Mouse (Mus musculus): Measurements from ENCODE around the gene 5330417C22Rik.

GRCm38 (mm10) chr3:108436380-108436714 is 100.0 kb downstream of the 5330417C22Rik start:
- TF ChIP-seq POLR2A (IDR thresholded peaks at IDR 0.05; ENCODE audit: low read depth, low read length) (no peak), CTCF (IDR thresholded peaks at IDR 0.05; ENCODE audit: borderline replicate concordance, insufficient read depth, low read length) (no peak)
